Mouse (Mus musculus) kidney, adult 18-20 months (tissue): Measurements from ENCODE around the gene Zfp711.
A peak's percentile ranks its signal among the peaks of the same experiment; 100 is the strongest.

ENCODE experiments used
- DNase-seq: peaks from one replicate; pipeline ENCODE4 v3.0.0; 2021

Gene Zfp711

DNA sequence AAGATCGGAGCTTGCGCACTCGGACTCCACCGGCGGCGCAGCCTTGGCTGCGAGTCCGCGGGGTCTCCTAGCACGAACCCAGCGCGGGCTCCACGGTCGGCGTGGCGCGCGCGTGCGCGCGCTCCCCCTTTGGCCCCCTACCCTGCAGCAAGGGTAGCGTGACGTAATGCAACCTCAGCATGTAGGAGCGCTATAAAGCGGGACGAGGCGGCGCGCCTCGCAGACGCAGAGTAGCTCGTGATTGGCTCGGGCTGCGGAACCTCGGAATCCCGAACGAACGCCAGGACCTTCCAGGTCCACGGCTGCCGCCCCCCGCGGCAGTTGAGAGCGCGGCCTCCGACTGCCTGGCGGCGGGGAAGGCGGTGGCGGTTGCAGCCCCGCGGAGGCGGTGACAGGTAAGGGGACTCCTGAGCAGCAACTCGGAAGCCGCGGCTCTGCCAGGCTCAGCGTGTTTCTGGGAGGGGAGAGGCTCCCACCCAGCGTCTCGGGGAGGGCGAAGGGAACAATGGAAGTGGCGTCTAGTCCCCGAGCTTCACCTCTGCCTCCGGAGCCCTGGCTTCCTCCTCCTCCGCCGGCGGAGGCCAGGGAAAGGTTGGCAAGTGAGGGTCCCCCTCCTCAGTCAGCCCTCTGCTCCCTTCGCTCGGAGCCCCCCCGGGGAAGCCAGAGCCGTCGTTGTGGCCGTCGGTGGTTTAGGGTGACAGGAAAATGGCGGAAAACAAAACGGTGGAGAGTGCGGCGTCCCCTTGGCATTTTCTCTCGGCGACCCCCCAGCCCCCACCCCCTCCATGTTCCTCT, at the start of gene Zfp711:
Gene Zfp711, plus strand, starts transcription at position 16 of the 795 bp plus-strand sequence.
- DNase-seq = peak; percentile 44

- DNase-seq = no peak
Measured at GRCm38 (mm10) chrX:112567716-112568115, 32.6 kb upstream of the Zfp711 start.

GRCm38 (mm10) chrX:112601306-112602120, 1.2 kb downstream of the Zfp711 start:
- peak; percentile 10 for DNase-seq

GRCm38 (mm10) chrX:112675525-112675924, 75.2 kb downstream of the Zfp711 start:
- no peak for DNase-seq

DNA sequence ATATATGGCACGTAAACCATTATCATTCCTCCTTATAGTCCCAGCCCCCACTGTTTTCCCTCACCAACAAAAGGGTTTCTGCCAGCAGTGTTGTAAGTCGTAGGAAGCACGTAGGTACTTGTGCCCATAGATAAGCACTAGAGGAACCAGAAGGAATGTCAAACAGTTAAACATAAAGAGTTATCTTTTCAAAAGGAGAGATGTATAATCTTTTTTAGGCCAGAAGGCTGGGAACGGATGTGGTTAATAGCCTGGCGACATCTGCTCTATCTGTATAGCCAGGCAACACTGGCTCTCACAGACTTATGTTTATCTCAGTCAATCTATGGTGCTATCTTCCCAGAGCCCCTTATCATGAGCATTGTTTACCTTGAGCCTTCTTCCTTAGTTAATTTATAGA, 80.3 kb downstream of the Zfp711 start:
- DNase-seq = no peak
